Mouse (Mus musculus) CH12.LX (cell line): ENCODE data around the gene Zfp62. TPM values are rescaled to one million over a fixed set of nuclear protein-coding genes. Genes with fewer than 3 reads are reported as not detected.
"Not testable (repeated sequence)": the region's sequence is repeated elsewhere in the genome, so short reads cannot be mapped to it uniquely, and the experiment has no call there.

Experiments
- DNase-seq: peaks from one replicate; pipeline ENCODE4 v3.0.0-alpha.2; 2013; ENCODE audit errors: extremely low read depth
- H3K27ac ChIP-seq: 2 replicates; pipeline ENCODE4 v1.5.1; 2012; ENCODE audit warnings: low read depth, mild to moderate bottlenecking, control low read depth, moderate library complexity; ENCODE audit not compliant: insufficient read depth
- H3K27me3 ChIP-seq: replicated peaks from 2 replicates; pipeline ENCODE3; 2012; ENCODE audit warnings: inconsistent platforms
- H3K36me3 ChIP-seq, 2 experiments: replicated peaks in 1 of 2; 2 replicates each; pipeline versions ENCODE3 to v1.6.1; 2012; ENCODE audit warnings: inconsistent platforms in 1 of 2, low read length in 1 of 2, mild to moderate bottlenecking in 1 of 2, mixed read lengths in 1 of 2, moderate library complexity in 1 of 2; ENCODE audit not compliant: control insufficient read depth in 1 of 2, insufficient read depth in 1 of 2
- H3K4me1 ChIP-seq, 2 experiments: 2 replicates each; pipeline ENCODE4 v1.6.1; 2012; ENCODE audit warnings: inconsistent platforms in 1 of 2, moderate library complexity in 1 of 2; ENCODE audit not compliant: insufficient read depth in 2 of 2, control insufficient read depth in 1 of 2
- H3K4me2 ChIP-seq: 2 replicates; pipeline ENCODE4 v1.6.1; 2012; ENCODE audit warnings: low read depth, mild to moderate bottlenecking, control low read depth; ENCODE audit not compliant: poor library complexity, insufficient read depth, severe bottlenecking
- H3K4me3 ChIP-seq, 3 experiments: fragments of 150-350 bp in 1 of 3; sonication (generic) in 1 of 3; replicated peaks in 1 of 3; 2 replicates each; pipeline versions ENCODE3 to v1.5.1; 2011 to 2012; ENCODE audit warnings: low read depth in 2 of 3, low read length in 2 of 3, mild to moderate bottlenecking in 2 of 3, moderate library complexity in 2 of 3, control low read depth in 1 of 3, improper control_type of control experiment in 1 of 3, inconsistent platforms in 1 of 3, mixed read lengths in 1 of 3; ENCODE audit not compliant: poor library complexity in 1 of 3
- H3K79me2 ChIP-seq: replicated peaks from 2 replicates; pipeline ENCODE4 v1.6.1; 2012; ENCODE audit warnings: mild to moderate bottlenecking, moderate library complexity; ENCODE audit not compliant: control insufficient read depth, poor library complexity, insufficient read depth, severe bottlenecking; ENCODE audit errors: extremely low read depth
- H3K9ac ChIP-seq: 2 replicates; pipeline ENCODE4 v1.6.1; 2012; ENCODE audit warnings: low read depth, mild to moderate bottlenecking, control low read depth, moderate library complexity; ENCODE audit not compliant: insufficient read depth
- H3K9me3 ChIP-seq: replicated peaks from 2 replicates; pipeline ENCODE3; 2012; ENCODE audit warnings: low read length, inconsistent platforms, mixed read lengths
- CTCF ChIP-seq, 2 experiments: IDR thresholded peaks in 1 of 2; conservative IDR thresholded peaks in 1 of 2; 2 replicates each; pipeline ENCODE4 v1.5.1; 2011 to 2012; ENCODE audit warnings: low read depth in 2 of 2, low read length in 2 of 2, improper control_type of control experiment in 1 of 2, inconsistent platforms in 1 of 2, mild to moderate bottlenecking in 1 of 2, moderate library complexity in 1 of 2
- E2F4 ChIP-seq: IDR thresholded peaks from 2 replicates; pipeline ENCODE4 v1.6.1; 2011; ENCODE audit warnings: low read depth, low read length, improper control_type of control experiment; ENCODE audit not compliant: insufficient replicate concordance
- ELF1 ChIP-seq: IDR thresholded peaks from 2 replicates; pipeline ENCODE4 v1.6.1; 2014; ENCODE audit warnings: low read depth, mild to moderate bottlenecking, inconsistent platforms, low read length, improper control_type of control experiment
- HCFC1 ChIP-seq: IDR thresholded peaks from 2 replicates; pipeline ENCODE4 v1.6.1; 2012; ENCODE audit warnings: low read depth, mild to moderate bottlenecking, inconsistent platforms, low read length, improper control_type of control experiment
- IRF4 ChIP-seq: IDR thresholded peaks from 2 replicates; pipeline ENCODE4 v1.6.1; 2014; ENCODE audit warnings: low read depth, mild to moderate bottlenecking, inconsistent platforms, low read length, improper control_type of control experiment
- JUN ChIP-seq: IDR thresholded peaks from 2 replicates; pipeline ENCODE4 v1.6.1; 2011; ENCODE audit warnings: low read depth, mild to moderate bottlenecking, low read length, improper control_type of control experiment, moderate library complexity; ENCODE audit not compliant: insufficient read depth
- JUND ChIP-seq: conservative IDR thresholded peaks from 2 replicates; pipeline ENCODE4 v1.6.1; 2011; ENCODE audit warnings: low read depth, low read length, improper control_type of control experiment
- KAT2A ChIP-seq: IDR thresholded peaks from 2 replicates; pipeline ENCODE4 v1.6.1; 2012; ENCODE audit warnings: low read length, improper control_type of control experiment, inconsistent platforms; ENCODE audit not compliant: insufficient replicate concordance
- MAFK ChIP-seq: IDR thresholded peaks from 2 replicates; pipeline ENCODE4 v1.6.1; 2011; ENCODE audit warnings: low read length, improper control_type of control experiment; ENCODE audit not compliant: insufficient replicate concordance
- MEF2A ChIP-seq: IDR thresholded peaks from 2 replicates; pipeline ENCODE4 v1.6.1; 2014; ENCODE audit warnings: low read depth, mild to moderate bottlenecking, inconsistent platforms, low read length, improper control_type of control experiment, borderline replicate concordance
- MXI1 ChIP-seq: IDR thresholded peaks from 2 replicates; pipeline ENCODE4 v1.6.1; 2011; ENCODE audit warnings: mild to moderate bottlenecking, low read depth, low read length, improper control_type of control experiment
- NRF1 ChIP-seq: IDR thresholded peaks from 2 replicates; pipeline ENCODE4 v1.6.1; 2014; ENCODE audit warnings: low read depth, mild to moderate bottlenecking, inconsistent platforms, low read length, improper control_type of control experiment, moderate library complexity
- RAD21 ChIP-seq: IDR thresholded peaks from 2 replicates; pipeline ENCODE4 v1.6.1; 2011; ENCODE audit warnings: low read depth, mild to moderate bottlenecking, low read length, improper control_type of control experiment, moderate library complexity
- SIN3A ChIP-seq: IDR thresholded peaks from 2 replicates; pipeline ENCODE4 v1.6.1; 2012; ENCODE audit warnings: low read length, improper control_type of control experiment, inconsistent platforms
- SMC3 ChIP-seq: IDR thresholded peaks from 2 replicates; pipeline ENCODE4 v1.6.1; 2011; ENCODE audit warnings: low read depth, low read length, improper control_type of control experiment
- TBP ChIP-seq: conservative IDR thresholded peaks from 2 replicates; pipeline ENCODE4 v1.6.1; 2011; ENCODE audit warnings: low read depth, low read length, improper control_type of control experiment
- UBTF ChIP-seq: IDR thresholded peaks from 2 replicates; pipeline ENCODE4 v1.6.1; 2012; ENCODE audit warnings: low read depth, mild to moderate bottlenecking, inconsistent platforms, low read length, improper control_type of control experiment, moderate library complexity
- USF1 ChIP-seq: IDR thresholded peaks from 2 replicates; pipeline ENCODE4 v1.6.1; 2014; ENCODE audit warnings: low read depth, mild to moderate bottlenecking, inconsistent platforms, low read length, improper control_type of control experiment
- USF2 ChIP-seq: conservative IDR thresholded peaks from 2 replicates; pipeline ENCODE4 v1.6.1; 2011; ENCODE audit warnings: low read depth, low read length, improper control_type of control experiment
- ZC3H11A ChIP-seq: IDR thresholded peaks from 2 replicates; pipeline ENCODE4 v1.6.1; 2012; ENCODE audit warnings: low read depth, mild to moderate bottlenecking, inconsistent platforms, low read length, improper control_type of control experiment
- ZKSCAN1 ChIP-seq: IDR thresholded peaks from 2 replicates; pipeline ENCODE4 v1.6.1; 2012; ENCODE audit warnings: low read depth, inconsistent platforms, low read length, improper control_type of control experiment, borderline replicate concordance
- dilution Hi-C: fragments of 300-500 bp; cut with MboI; formaldehyde crosslinking; loops from 2 replicates; pipeline ENCODE4 v1.14.3; 2020; ENCODE audit warnings: low sequenced_read_pairs; ENCODE audit not compliant: extremely low pct_unique_long_range_greater_than_20kb, extremely low pct_ligation_motif_present
- in situ Hi-C: fragments of 300-500 bp; cut with MboI; formaldehyde crosslinking; loops from 3 replicates; pipeline ENCODE4 v1.14.3; 2019; ENCODE audit warnings: low sequenced_read_pairs, low pct_ligation_motif_present, low pct_unique_long_range_greater_than_20kb, mixed read lengths
- polyA plus RNA-seq: library from polyadenylated mRNA; unstranded; fragments of >175 nt; gene quantifications from 2 replicates; pipeline ENCODE4 v1.2.1, GENCODE M21; 2012; ENCODE audit warnings: low read depth; ENCODE audit not compliant: insufficient read length
- total RNA-seq, 2 experiments: library from RNA; depleted of rRNA; stranded (reverse); fragments of 300-350 nt in 1 of 2; fragments of >200 nt in 1 of 2; gene quantifications; 2 replicates each; pipeline ENCODE4 v1.2.3; 2012 to 2014

The Zfp62 gene
- total and polyA plus RNA-seq, 3 experiments = 22.6 to 38.7 (median 25.3) TPM

DNA sequence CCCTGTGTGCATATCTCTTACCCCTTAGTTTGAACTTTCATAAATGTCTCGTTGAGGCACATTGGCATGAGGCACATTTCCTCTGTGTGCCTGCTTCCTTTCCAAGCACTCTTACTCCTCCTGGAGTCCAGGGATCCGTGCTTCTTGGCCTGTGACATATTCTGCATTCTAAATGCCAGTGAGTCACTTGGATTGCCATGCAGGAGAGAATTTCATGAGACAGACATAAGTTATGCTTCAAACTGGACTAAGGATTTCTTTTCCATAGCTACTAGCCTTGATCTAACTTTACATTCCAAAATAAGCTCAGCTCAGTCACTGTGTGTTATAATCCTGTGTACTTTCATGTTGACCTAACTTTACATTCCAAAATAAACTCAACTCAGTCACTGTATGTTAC is 12.0 kb upstream of the Zfp62 start:
- Histone ChIP-seq H3K4me1 (peaks cover 3 to 7% of the 10 kb centered on the region in 2 experiments; a peak in 3 of 4 replicates), H3K4me2 (no peak overlapping the region), H3K9me3 (no peaks in the 10 kb centered on the region), H3K4me3 (no peak overlapping the region), H3K9ac (no peak overlapping the region), H3K27me3 (no peaks in the 10 kb centered on the region), H3K27ac (no peak overlapping the region), H3K79me2 (no peaks in the 10 kb centered on the region), H3K36me3 (no peaks in the 10 kb centered on the region)
- DNase-seq = no peak
- no peak for TF ChIP-seq CTCF (conservative IDR thresholded peaks at IDR 0.05 in 1 of 2, IDR thresholded peaks at IDR 0.05 in 1 of 2; ENCODE audit: low read depth in 2 of 2, low read length in 2 of 2)
- TF ChIP-seq USF2 = no peak
- no peak for TF ChIP-seq UBTF
- TF ChIP-seq JUND = no peak
- TF ChIP-seq HCFC1 = no peak
- TF ChIP-seq E2F4 = no peak
- TF ChIP-seq SIN3A = no peak
- no peak for TF ChIP-seq KAT2A
- no peak for TF ChIP-seq MAFK
- in situ Hi-C loops = loop anchor here (25.0 kb wide), 1 partner anchor 221 kb away; the partner anchor contains the start of gene Olfr1389
- dilution Hi-C loops = no loop called here

DNA sequence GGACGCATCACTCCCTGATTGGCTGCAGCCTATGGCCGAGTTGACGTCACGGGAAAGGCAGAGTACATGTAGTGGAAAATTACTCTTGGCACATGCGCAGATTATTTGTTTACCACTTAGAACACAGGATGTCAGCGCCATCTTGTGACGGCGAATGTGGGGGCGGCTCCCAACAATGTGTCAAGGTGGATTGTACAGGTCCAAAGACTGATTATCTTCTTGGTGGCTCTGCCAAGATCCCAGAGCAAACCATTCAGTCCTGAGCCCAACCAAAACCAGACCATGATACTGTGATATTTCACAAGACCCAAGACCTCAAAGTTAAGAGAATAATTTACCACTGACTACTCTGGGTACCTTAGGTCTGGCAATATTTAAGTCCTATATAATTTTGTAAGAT is 8.3 kb upstream of the Zfp62 start:
- H3K4me1 ChIP-seq, H3K27me3 ChIP-seq, dilution Hi-C loops, H3K4me2 ChIP-seq, H3K27ac ChIP-seq, H3K9ac ChIP-seq, H3K79me2 ChIP-seq, DNase-seq, H3K4me3 ChIP-seq, H3K36me3 ChIP-seq, H3K9me3 ChIP-seq: not testable (repeated sequence)
- in situ Hi-C loops = loop anchor here (5.0 to 25.0 kb wide), 2 partner anchors 68 to 218 kb away; partner anchors contain the start of gene Olfr1389

DNA sequence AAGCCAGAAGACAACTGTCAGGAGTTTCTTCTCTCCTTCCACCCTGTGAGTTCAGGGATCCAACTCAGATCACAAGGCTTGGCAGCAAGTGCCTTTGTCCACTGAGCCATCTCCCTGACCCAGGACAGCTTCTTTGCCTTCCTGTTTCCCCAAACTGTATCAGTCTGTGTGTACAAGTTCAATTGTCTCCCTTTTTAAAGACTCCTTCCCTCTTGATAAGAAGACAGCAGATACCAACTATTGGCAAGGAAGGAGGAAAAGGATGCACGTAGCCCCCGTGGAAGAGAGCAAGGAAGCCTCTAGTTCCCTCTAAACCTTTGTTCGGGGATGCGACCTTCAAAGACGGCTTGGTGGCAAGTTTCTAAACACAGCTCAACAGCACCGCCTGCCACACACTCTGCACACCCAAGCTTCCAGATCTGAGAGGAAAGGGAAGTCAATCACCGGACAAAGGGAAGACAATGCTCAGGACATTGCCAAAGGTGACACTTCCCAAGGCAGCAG is 7.2 kb upstream of the Zfp62 start:
- H3K36me3 ChIP-seq = peaks cover 0 to 10% of the 10 kb centered on the region in 2 experiments
- no peaks in the 10 kb centered on the region for H3K79me2 ChIP-seq
- H3K27me3 ChIP-seq = no peaks in the 10 kb centered on the region
- H3K4me1 ChIP-seq = peaks cover 6 to 17% of the 10 kb centered on the region in 2 experiments; a peak in 3 of 4 replicates
- H3K9ac ChIP-seq = peak overlapping the region; percentile 22; the same call in 1 of the 2 replicates
- peaks cover 7% of the 10 kb centered on the region for H3K9me3 ChIP-seq
- no peak overlapping the region for H3K4me3 ChIP-seq
- in situ Hi-C loops = loop anchor here (5.0 to 25.0 kb wide), 2 partner anchors 66 to 216 kb away; partner anchors contain the start of gene Olfr1389
- dilution Hi-C loops = no loop called here
- DNase-seq = no peak
- H3K27ac ChIP-seq = no peak overlapping the region
- peak overlapping the region; percentile 13; the same call in 1 of the 2 replicates for H3K4me2 ChIP-seq
- TF ChIP-seq MEF2A (no peak), ZKSCAN1 (no peak), ELF1 (no peak), E2F4 (no peak), TBP (no peak), ZC3H11A (no peak), USF2 (no peak), USF1 (no peak), SMC3 (peak; percentile 4; the same call in 1 of the 2 replicates), MXI1 (no peak), JUN (no peak), CTCF (conservative IDR thresholded peaks at IDR 0.05 in 1 of 2, IDR thresholded peaks at IDR 0.05 in 1 of 2; ENCODE audit: low read depth in 2 of 2, low read length in 2 of 2) (0 out of 4 replicates have a peak, but pooled peaks of 1 of the 2 experiments have one; percentile 12), IRF4 (no peak), SIN3A (no peak), NRF1 (no peak), RAD21 (no peak; the same call in 1 of the 2 replicates), KAT2A (no peak)
